Mouse (Mus musculus) heart, adult 11 months (tissue): ENCODE measurements at regions not wholly inside any gene's neighbourhood (a gene's known extent, or its start where the extent isn't known, plus 50 kb on each side); places are given as distances from the start of the nearest gene placed in this dataset.

ENCODE experiments used
- DNase-seq: peaks from one replicate; pipeline ENCODE4 v3.0.0; 2022

GRCm38 (mm10) chr5:45269391-45269790, 180.6 kb downstream of the Qdpr start:
- DNase-seq = peak; percentile 80

- DNase-seq = peak; percentile 42
These were observed 183.1 kb downstream of the Qdpr start for GRCm38 (mm10) chr5:45266914-45267313.

GRCm38 (mm10) chr5:45258486-45258885, 191.6 kb downstream of the Qdpr start:
- DNase-seq = no peak

- DNase-seq = peak; percentile 72
These were observed 193.6 kb downstream of the Qdpr start for GRCm38 (mm10) chr5:45256256-45256999.

- DNase-seq = peak; percentile 50
These were observed 218.2 kb downstream of the Qdpr start for GRCm38 (mm10) chr5:45231856-45232255.

GRCm38 (mm10) chr5:45230097-45230496, 219.9 kb downstream of the Qdpr start:
- peak; percentile 13 for DNase-seq

- DNase-seq = peak; percentile 42
These were observed 220.6 kb downstream of the Qdpr start for GRCm38 (mm10) chr5:45229477-45229876.

- DNase-seq = peak; percentile 28
These were observed 221.7 kb downstream of the Qdpr start for GRCm38 (mm10) chr5:45228226-45228927.

GRCm38 (mm10) chr5:45220272-45220916, 229.6 kb downstream of the Qdpr start:
- DNase-seq = peak; percentile 91

- DNase-seq = no peak
These were observed 230.5 kb downstream of the Qdpr start for GRCm38 (mm10) chr5:45219558-45219957.

GRCm38 (mm10) chr5:45219101-45219500, 230.9 kb downstream of the Qdpr start:
- DNase-seq = no peak

- no peak for DNase-seq
These were observed 235.6 kb downstream of the Qdpr start for GRCm38 (mm10) chr5:45214475-45214874.

GRCm38 (mm10) chr5:45198408-45198807, 251.6 kb downstream of the Qdpr start:
- DNase-seq = no peak

- peak; percentile 58 for DNase-seq
These were observed 253.9 kb downstream of the Qdpr start for GRCm38 (mm10) chr5:45196159-45196558.

GRCm38 (mm10) chr5:45192287-45192686, 257.7 kb downstream of the Qdpr start:
- DNase-seq = no peak

- peak; percentile 88 for DNase-seq
These were observed 276.8 kb downstream of the Qdpr start for GRCm38 (mm10) chr5:45173035-45173755.

- DNase-seq = no peak
These were observed 290.8 kb downstream of the Qdpr start for GRCm38 (mm10) chr5:45159194-45159593.

GRCm38 (mm10) chr5:45154936-45155335, 295.1 kb downstream of the Qdpr start:
- no peak for DNase-seq

- no peak for DNase-seq
These were observed 305.9 kb downstream of the Qdpr start for GRCm38 (mm10) chr5:45144186-45144585.

- no peak for DNase-seq
These were observed 312.6 kb downstream of the Qdpr start for GRCm38 (mm10) chr5:45137198-45137973.

- no peak for DNase-seq
These were observed 313.3 kb downstream of the Qdpr start for GRCm38 (mm10) chr5:45136696-45137095.

- DNase-seq = no peak
These were observed 322.1 kb downstream of the Qdpr start for GRCm38 (mm10) chr5:45127971-45128370.
